Mouse (Mus musculus): ENCODE measurements at regions not wholly inside any gene's neighbourhood (a gene's known extent, or its start where the extent isn't known, plus 50 kb on each side); places are given as distances from the start of the nearest gene placed in this dataset.

- peak; percentile 44 to 46 for DNase-seq (ENCODE audit: low spot score in 2 of 2)
Measured at GRCm38 (mm10) chr13:112001155-112002025, 192.6 kb upstream of the Map3k1 start.

GRCm38 (mm10) chr13:112002661-112003347, 194.0 kb upstream of the Map3k1 start:
- DNase-seq (ENCODE audit: low spot score in 2 of 2), result peak; percentile 42 to 57

GRCm38 (mm10) chr13:112003445-112003844, 194.7 kb upstream of the Map3k1 start:
- no peak for DNase-seq (ENCODE audit: low spot score in 2 of 2)

DNA sequence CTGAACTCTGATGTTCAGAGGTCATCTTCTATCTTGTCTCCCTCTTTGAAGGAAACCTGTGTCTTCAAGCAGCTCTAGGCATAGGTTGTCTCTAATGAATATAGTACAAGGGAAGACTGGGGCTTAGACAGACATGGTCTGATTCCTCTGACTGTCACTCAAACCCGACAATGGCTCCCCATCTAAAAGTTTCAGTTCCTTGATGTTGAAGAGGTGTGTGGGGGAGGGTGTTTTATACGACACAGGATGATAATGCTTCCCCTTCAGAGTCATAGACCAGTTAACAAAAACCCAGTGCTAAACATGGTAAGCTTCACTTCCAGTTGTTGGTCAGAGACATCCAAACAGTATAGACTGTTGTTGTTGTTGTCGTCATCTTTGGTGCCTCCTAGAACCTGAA, 195.3 kb upstream of the Map3k1 start:
- DNase-seq (ENCODE audit: low spot score in 2 of 2), result no peak

GRCm38 (mm10) chr13:112005421-112005820, 196.6 kb upstream of the Map3k1 start:
- no peak for DNase-seq (ENCODE audit: low spot score in 2 of 2)

DNA sequence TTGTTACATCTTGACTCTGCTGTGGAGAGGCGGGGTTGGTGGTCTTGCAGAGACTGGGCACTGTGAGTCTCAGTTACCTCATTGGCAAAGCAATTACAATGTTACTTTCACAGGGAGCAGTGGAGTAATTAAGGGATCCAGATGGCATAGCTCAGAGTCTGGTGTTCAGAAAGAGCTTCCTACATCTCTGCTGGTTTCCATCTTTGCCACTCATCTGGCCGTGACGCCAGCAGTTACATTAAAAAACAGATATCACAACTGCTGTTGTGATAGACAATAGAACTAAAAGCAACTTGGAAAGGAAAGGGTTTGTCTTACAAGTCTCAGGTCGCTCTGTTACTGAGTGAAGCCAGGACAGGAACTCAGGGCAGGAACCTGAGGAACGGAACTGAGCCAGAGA, 200.0 kb upstream of the Map3k1 start:
- DNase-seq (ENCODE audit: low spot score in 2 of 2), result no peak

GRCm38 (mm10) chr13:112009288-112009687, 200.5 kb upstream of the Map3k1 start:
- no peak for DNase-seq (ENCODE audit: low spot score in 2 of 2)

DNA sequence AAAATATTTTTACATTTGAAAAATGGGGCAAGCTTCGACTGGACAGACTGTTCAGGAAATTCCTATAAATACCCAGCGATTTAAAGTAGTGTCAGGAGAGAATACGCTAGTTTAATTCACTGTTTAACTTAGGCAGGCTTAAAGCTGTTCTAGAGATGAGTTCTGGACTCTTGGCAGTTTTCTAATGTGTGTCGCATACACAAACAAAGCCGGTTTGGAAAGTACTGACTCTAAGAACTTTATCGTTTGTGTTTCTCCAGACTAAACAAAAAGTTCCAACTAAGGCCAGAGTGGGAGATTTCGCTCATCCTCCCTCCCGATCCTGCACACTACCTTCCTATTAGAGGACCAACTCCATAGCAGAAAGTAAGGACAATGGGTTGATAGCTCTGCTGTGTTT, 201.7 kb upstream of the Map3k1 start:
- DNase-seq (ENCODE audit: low spot score in 2 of 2), result no peak

GRCm38 (mm10) chr13:112012640-112013039, 203.8 kb upstream of the Map3k1 start:
- no peak for DNase-seq (ENCODE audit: low spot score in 2 of 2)

GRCm38 (mm10) chr13:112015083-112015482, 206.3 kb upstream of the Map3k1 start:
- DNase-seq (ENCODE audit: low spot score in 2 of 2), result no peak

GRCm38 (mm10) chr13:112016280-112016679, 207.5 kb upstream of the Map3k1 start:
- no peak for DNase-seq (ENCODE audit: low spot score in 2 of 2)

DNA sequence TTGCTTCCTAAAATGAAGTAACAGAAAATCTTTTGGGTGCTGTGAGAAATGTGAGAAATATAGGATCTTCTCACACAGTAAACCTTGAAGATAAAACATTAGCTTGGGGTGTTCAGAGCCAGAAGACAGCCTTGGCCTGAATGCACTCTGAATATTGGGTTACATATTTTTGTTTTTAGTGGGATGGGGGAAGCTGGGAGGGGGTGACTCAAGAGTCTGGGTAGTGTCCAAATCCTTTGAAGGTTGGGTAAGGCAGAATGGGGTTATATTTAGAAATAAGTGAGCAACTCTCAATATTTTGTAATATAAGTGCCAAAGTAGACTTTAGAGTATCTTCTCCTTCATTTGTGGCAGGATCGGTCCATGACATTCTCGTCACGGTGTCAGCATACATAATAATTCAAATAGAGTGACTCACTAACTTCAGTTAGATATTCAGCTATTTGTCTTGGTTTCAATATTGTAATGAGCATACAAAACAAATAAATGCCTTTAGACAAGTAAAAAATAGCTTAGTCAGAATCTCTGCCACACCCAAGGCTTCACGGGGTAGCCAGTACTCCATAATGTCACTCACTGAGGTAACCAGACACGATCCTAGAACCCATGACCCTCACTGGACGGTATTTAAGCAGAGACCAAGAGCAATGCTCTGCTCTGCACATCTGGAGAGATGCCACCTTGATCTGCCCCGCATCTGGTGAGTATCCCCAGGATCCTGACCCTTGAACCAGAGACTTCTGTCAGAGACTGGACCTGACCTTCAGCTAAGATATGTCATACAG, 209.9 kb upstream of the Map3k1 start:
- DNase-seq (ENCODE audit: low spot score in 2 of 2), result no peak

- no peak for DNase-seq (ENCODE audit: low spot score in 2 of 2)
Measured at GRCm38 (mm10) chr13:112019575-112019974, 210.8 kb upstream of the Map3k1 start.

DNA sequence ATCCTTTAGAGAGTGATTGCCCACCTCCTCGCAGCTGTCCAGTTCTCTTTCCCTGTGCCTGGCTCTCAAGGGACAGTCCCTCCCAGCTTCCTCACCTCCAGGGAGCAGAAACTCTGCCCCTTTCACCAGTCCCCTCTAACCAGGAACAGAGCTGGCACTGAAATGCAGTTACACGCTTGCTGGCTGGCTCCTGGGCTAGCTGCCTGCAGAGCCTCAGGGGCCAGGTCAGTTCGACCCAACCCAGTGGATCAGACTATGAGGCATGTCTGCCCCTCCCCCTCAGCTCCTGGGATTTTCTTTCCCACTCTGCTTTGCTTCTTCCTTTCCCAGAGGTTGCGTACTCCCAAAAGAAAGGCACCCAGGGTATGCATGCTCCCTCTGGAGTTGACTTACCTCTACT, 214.4 kb upstream of the Map3k1 start:
- no peak for DNase-seq (ENCODE audit: low spot score in 2 of 2)

DNA sequence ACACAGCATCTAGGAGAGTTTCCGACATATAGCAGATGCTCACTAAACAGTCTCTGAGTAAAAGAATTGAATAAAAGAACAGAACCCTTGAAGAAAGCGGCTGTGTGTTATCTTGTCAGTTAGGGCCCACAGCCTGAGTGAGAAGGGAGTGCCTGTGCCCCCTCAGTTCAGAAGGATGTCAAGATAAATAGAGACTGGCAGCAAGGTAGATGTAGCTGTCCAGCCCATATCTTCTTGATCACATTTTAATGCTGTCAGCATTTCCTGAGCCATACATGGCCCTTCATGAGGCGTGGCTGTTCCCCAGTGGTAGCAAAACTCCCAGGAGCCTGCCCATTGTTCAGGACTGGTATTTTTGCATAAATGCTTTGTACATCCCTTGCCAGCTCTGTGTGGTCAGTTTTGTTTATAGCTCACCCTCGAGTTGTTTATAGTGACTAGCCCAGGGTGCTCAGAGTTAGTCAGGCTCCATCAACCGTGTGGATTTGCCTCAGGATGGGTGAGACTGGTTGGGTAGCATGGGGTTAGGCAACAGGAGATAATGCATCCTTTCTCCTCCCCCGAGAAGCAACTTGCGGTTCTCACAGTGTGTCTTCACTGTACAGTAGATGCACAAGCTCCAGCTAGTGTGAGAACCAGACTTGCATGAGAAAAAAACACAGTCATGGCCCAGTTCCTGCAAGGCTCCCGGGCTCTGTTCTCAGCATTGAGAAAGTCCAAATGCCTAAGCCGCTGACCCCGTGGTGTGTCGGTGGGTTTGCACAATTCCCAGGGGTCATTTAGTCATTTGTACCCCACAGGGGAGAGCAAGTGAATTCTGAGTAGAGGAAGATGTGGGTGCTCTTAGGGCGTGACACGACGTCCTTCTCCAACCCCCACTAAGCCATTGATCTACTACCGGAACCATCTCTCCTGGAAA, 216.1 kb upstream of the Map3k1 start:
- no peak for DNase-seq (ENCODE audit: low spot score in 2 of 2)

DNA sequence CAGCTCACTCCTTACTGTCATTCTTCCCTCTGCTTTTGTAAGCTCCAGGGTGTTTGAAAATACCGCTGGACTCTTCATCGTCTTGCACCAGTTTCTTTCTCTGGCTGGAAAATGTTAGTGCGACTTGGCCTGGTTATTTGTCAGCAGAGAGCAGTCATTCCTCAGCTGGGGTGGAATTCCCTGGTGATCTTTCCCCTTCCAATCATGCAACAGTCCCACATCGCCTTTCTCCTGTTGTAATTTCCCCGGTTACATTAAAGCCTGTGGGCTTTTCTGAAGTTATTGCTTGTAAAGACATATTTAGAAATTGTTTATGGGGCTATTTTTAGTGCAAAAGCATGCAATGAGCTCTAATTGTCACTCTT, 216.8 kb upstream of the Map3k1 start:
- no peak for DNase-seq (ENCODE audit: low spot score in 2 of 2)

GRCm38 (mm10) chr13:112027736-112028135, 218.9 kb upstream of the Map3k1 start:
- no peak for DNase-seq (ENCODE audit: low spot score in 2 of 2)

DNA sequence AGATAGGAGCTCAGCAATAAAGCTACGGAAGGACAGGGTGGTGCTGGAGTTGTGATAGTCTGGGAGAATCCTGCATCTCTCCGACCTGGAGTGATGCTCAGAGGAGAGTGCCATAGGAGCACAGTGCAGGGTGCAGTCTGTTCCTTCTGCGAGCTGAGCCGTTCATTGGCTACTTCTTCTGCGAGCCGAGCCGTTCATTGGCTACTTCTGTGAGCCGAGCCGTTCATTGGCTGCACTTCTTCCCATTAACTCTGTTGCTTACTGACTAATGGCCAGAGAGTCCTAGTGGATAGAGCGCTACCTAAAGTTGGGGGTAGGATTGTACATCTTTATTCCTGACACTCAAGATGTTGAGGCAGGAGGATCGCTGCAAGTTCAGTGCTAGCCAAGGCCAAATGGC, 222.3 kb upstream of the Map3k1 start:
- DNase-seq (ENCODE audit: low spot score in 2 of 2), result no peak

- DNase-seq (ENCODE audit: low spot score in 2 of 2), result no peak
Measured at GRCm38 (mm10) chr13:112031631-112032320, 223.0 kb upstream of the Map3k1 start.

GRCm38 (mm10) chr13:112037731-112038380, 229.1 kb upstream of the Map3k1 start:
- no peak for DNase-seq (ENCODE audit: low spot score in 2 of 2)
